Mouse (Mus musculus) heart, postnatal 14 days (tissue): ENCODE measurements around the gene Gps1. TPM values are rescaled to one million over a fixed set of nuclear protein-coding genes. Genes with fewer than 3 reads are reported as not detected.

Experiments used
- DNase-seq, 2 experiments: peaks; one replicate each; pipeline ENCODE4 v3.0.0; 2021 to 2022
- intact Hi-C: fragments of 180-260 bp; cut with DNase I; formaldehyde crosslinking; loops from one replicate; pipeline ENCODE4 v1.15.1; 2025
- total RNA-seq, 2 experiments: library from RNA; stranded (reverse); gene quantifications; 2 replicates each; pipeline ENCODE4 v1.2.3; 2021

Gene Gps1
- total RNA-seq, 2 experiments from 2014 or later = 56.9 to 57.5 TPM

GRCm38 (mm10) chr11:120833555-120834280, 49.6 kb downstream of the Gps1 start:
- no peak for DNase-seq
- intact Hi-C loops = no loop called here

Other genes starting within 250 kb of the Gps1 start
- gene Mcrip1, start 234.5 kb upstream of the Gps1 start, total RNA-seq = 10 to 100 TPM; 53.5 to 58.1 TPM
- under 1 TPM in 1 of 2 experiments, not detected in 1; 0.39 TPM for gene Ppp1r27, start 233.1 kb upstream of the Gps1 start, total RNA-seq
- 100 to 1,000 TPM; 238 to 247 TPM for gene P4hb, start 211.0 kb upstream of the Gps1 start, total RNA-seq
- 100 to 1,000 TPM; 164 to 180 TPM for gene Arhgdia, start 202.6 kb upstream of the Gps1 start, total RNA-seq
- gene Alyref, start 185.9 kb upstream of the Gps1 start, total RNA-seq = 10 to 100 TPM; 57.8 to 59.9 TPM
- gene Anapc11, start 185.9 kb upstream of the Gps1 start, total RNA-seq = 10 to 100 TPM; 86.2 to 87.5 TPM
- gene Npb, start 175.8 kb upstream of the Gps1 start, total RNA-seq = not detected
- gene Pcyt2, start 166.3 kb upstream of the Gps1 start, total RNA-seq = 10 to 100 TPM; 47.7 to 49.4 TPM
- gene Sirt7, start 159.0 kb upstream of the Gps1 start, total RNA-seq = 10 to 100 TPM; 10.8 to 12.3 TPM
- gene Mafg, start 150.7 kb upstream of the Gps1 start, total RNA-seq = 10 to 100 TPM; 33.7 to 41.0 TPM
- 1 to 10 TPM; 1.9 to 2.1 TPM for gene Pycr1, start 140.5 kb upstream of the Gps1 start, total RNA-seq
- 10 to 100 TPM; 51.4 to 58.5 TPM for gene Myadml2, start 136.1 kb upstream of the Gps1 start, total RNA-seq
- under 1 TPM in 1 of 2 experiments, not detected in 1; 0.27 TPM for gene Notum, start 123.1 kb upstream of the Gps1 start, total RNA-seq
- 10 to 100 TPM; 35.0 to 37.9 TPM for gene Aspscr1, start 111.3 kb upstream of the Gps1 start, total RNA-seq
- 10 to 100 TPM; 35.4 to 36.4 TPM for gene Cenpx, start 70.5 kb upstream of the Gps1 start, total RNA-seq
- gene Lrrc45, start 70.3 kb upstream of the Gps1 start, total RNA-seq = 10 to 100 TPM in 1 of 2 experiments, 1 to 10 TPM in 1; 9.2 to 10.9 TPM
- 1 to 10 TPM; 1.3 to 1.6 TPM for gene Rac3, start 62.8 kb upstream of the Gps1 start, total RNA-seq
- 1 to 10 TPM; 3.1 to 5.8 TPM for gene Dcxr, start 57.0 kb upstream of the Gps1 start, total RNA-seq
- 10 to 100 TPM; 18.6 to 53.1 TPM for gene Cbr2, start 52.2 kb upstream of the Gps1 start, total RNA-seq
- gene Hmga1b, start 21.5 kb upstream of the Gps1 start, total RNA-seq = 10 to 100 TPM; 23.8 to 68.1 TPM
- 10 to 100 TPM; 11.8 to 12.0 TPM for gene Rfng, start 65 bp upstream of the Gps1 start, total RNA-seq
- 10 to 100 TPM; 31.2 to 34.1 TPM for gene Dus1l, start 12.1 kb downstream of the Gps1 start, total RNA-seq
- gene Fasn, start 40.3 kb downstream of the Gps1 start, total RNA-seq = 10 to 100 TPM; 23.0 to 23.2 TPM
- 1 to 10 TPM; 1.2 to 1.6 TPM for gene Ccdc57, start 148.6 kb downstream of the Gps1 start, total RNA-seq
- 1 to 10 TPM; 1.9 to 2.2 TPM for gene Slc16a3, start 164.2 kb downstream of the Gps1 start, total RNA-seq
- 10 to 100 TPM; 70.8 to 73.8 TPM for gene Csnk1d, start 207.1 kb downstream of the Gps1 start, total RNA-seq